Mouse (Mus musculus) C2C12 (cell line): Measurements from ENCODE around the gene Bsdc1. TPM values are rescaled to one million over a fixed set of nuclear protein-coding genes. Genes with fewer than 3 reads are reported as not detected.
"Not testable (repeated sequence)": the region's sequence is repeated elsewhere in the genome, so short reads cannot be mapped to it uniquely, and the experiment has no call there.

Experiments
- H3K27me3 ChIP-seq: one replicate; pipeline ENCODE4 v1.6.1; 2011; ENCODE audit not compliant: control insufficient read depth, insufficient read depth, insufficient read length
- H3K36me3 ChIP-seq: one replicate; pipeline ENCODE4 v1.6.1; 2011; ENCODE audit not compliant: control insufficient read depth, insufficient read depth
- H3K4me3 ChIP-seq: one replicate; pipeline ENCODE4 v1.5.1; 2011; ENCODE audit warnings: mild to moderate bottlenecking, control low read depth; ENCODE audit not compliant: poor library complexity, insufficient read depth, severe bottlenecking
- H3K79me2 ChIP-seq: one replicate; pipeline ENCODE4 v1.6.1; 2011; ENCODE audit not compliant: control insufficient read depth, insufficient read depth
- H3K79me3 ChIP-seq: one replicate; pipeline ENCODE4 v1.6.1; 2011; ENCODE audit warnings: low read depth, control low read depth
- H3ac ChIP-seq: one replicate; pipeline ENCODE3; 2011; ENCODE audit warnings: low read depth; ENCODE audit not compliant: control insufficient read depth, insufficient read length
- CEBPB ChIP-seq: IDR thresholded peaks from one replicate; pipeline ENCODE4 v1.6.1; 2011; ENCODE audit warnings: low read depth, mild to moderate bottlenecking, control low read depth, moderate library complexity
- CTCF ChIP-seq: IDR thresholded peaks from one replicate; pipeline ENCODE4 v1.5.1; 2011; ENCODE audit not compliant: control insufficient read depth, insufficient read depth, insufficient read length
- FOSL1 ChIP-seq: IDR thresholded peaks from one replicate; pipeline ENCODE4 v1.8.0; 2011; ENCODE audit warnings: mild to moderate bottlenecking, low read length; ENCODE audit not compliant: poor library complexity, insufficient read depth, severe bottlenecking
- MAX ChIP-seq: IDR thresholded peaks from one replicate; pipeline ENCODE4 v1.6.1; 2011; ENCODE audit warnings: mild to moderate bottlenecking, control low read depth
- MYOD1 ChIP-seq: IDR thresholded peaks from one replicate; pipeline ENCODE4 v1.6.1; 2011; ENCODE audit warnings: low read depth; ENCODE audit not compliant: control insufficient read depth, insufficient read length
- MYOG ChIP-seq: IDR thresholded peaks from one replicate; pipeline ENCODE4 v1.6.1; 2011; ENCODE audit not compliant: control insufficient read depth, insufficient read length; ENCODE audit errors: extremely low read depth
- USF1 ChIP-seq: IDR thresholded peaks from one replicate; pipeline ENCODE4 v1.6.1; 2011; ENCODE audit warnings: low read depth, mild to moderate bottlenecking, control low read depth, moderate library complexity
- polyA plus RNA-seq: library from polyadenylated mRNA; unstranded; fragments of >200 nt; fragmentation: generic; extraction: Trizol; gene quantifications from one replicate; pipeline ENCODE4 v1.2.1, GENCODE M21; 2012; ENCODE audit warnings: missing spikeins

The Bsdc1 gene
- polyA plus RNA-seq, 1 experiment = 11.8 TPM

GRCm38 (mm10) chr4:129525338-129525737 lies 64.0 kb downstream of the Bsdc1 start:
- Histone ChIP-seq H3K36me3 (peaks cover 56% of the 10 kb centered on the region), H3K4me3 (no peak overlapping the region), H3ac (no peak overlapping the region), H3K79me2 (no peaks in the 10 kb centered on the region), H3K79me3 (peaks cover 1% of the 10 kb centered on the region), H3K27me3 (no peaks in the 10 kb centered on the region)
- TF ChIP-seq MAX (no peak), USF1 (no peak), MYOD1 (no peak), MYOG (no peak), CTCF (no peak)

- H3K4me3 ChIP-seq = no peak overlapping the region
- H3K79me3 ChIP-seq = peaks cover under 1% of the 10 kb centered on the region
- H3K36me3 ChIP-seq = peaks cover 54% of the 10 kb centered on the region
- no peaks in the 10 kb centered on the region for H3K27me3 ChIP-seq
- H3K79me2 ChIP-seq = no peaks in the 10 kb centered on the region
- no peak for TF ChIP-seq CTCF
- no peak for TF ChIP-seq MYOD1
- TF ChIP-seq CEBPB = no peak
- no peak for TF ChIP-seq USF1
- TF ChIP-seq MAX = no peak
- TF ChIP-seq MYOG = no peak
- no peak for TF ChIP-seq FOSL1
- H3ac ChIP-seq = no peak overlapping the region
Measured at GRCm38 (mm10) chr4:129525889-129526288, 64.5 kb downstream of the Bsdc1 start.

- H3K27me3 ChIP-seq, H3K79me2 ChIP-seq, H3ac ChIP-seq, H3K79me3 ChIP-seq, H3K4me3 ChIP-seq: not testable (repeated sequence)
- H3K36me3 ChIP-seq = peaks cover 37% of the 10 kb centered on the region
Measured at GRCm38 (mm10) chr4:129528901-129529300, 67.5 kb downstream of the Bsdc1 start.

Other genes with a start within 250 kb of the Bsdc1 start
- 30.1 TPM for gene C77080, start 200.2 kb upstream of the Bsdc1 start, polyA plus RNA-seq
- 15.0 TPM for gene Sync, start 174.0 kb upstream of the Bsdc1 start, polyA plus RNA-seq
- 195 TPM for gene Rbbp4, start 126.2 kb upstream of the Bsdc1 start, polyA plus RNA-seq
- gene Zbtb8os, start 125.9 kb upstream of the Bsdc1 start, polyA plus RNA-seq = 31.2 TPM
- gene Zbtb8a, start 83.5 kb upstream of the Bsdc1 start, polyA plus RNA-seq = 4.6 TPM
- gene Zbtb8b, start 20.7 kb upstream of the Bsdc1 start, polyA plus RNA-seq = not detected
- gene Tssk3, start 29.4 kb downstream of the Bsdc1 start, polyA plus RNA-seq = not detected
- not detected for gene Fam229a, start 29.6 kb downstream of the Bsdc1 start, polyA plus RNA-seq
- gene Marcksl1, start 52.0 kb downstream of the Bsdc1 start, polyA plus RNA-seq = 148 TPM
- 96.7 TPM for gene Hdac1, start 81.1 kb downstream of the Bsdc1 start, polyA plus RNA-seq
- gene Lck, start 112.1 kb downstream of the Bsdc1 start, polyA plus RNA-seq = 1.5 TPM
- gene Fam167b, start 117.0 kb downstream of the Bsdc1 start, polyA plus RNA-seq = 0.27 TPM
- gene Eif3i, start 139.1 kb downstream of the Bsdc1 start, polyA plus RNA-seq = 416 TPM
- gene Tmem234, start 139.1 kb downstream of the Bsdc1 start, polyA plus RNA-seq = 218 TPM
- gene Dcdc2b, start 152.7 kb downstream of the Bsdc1 start, polyA plus RNA-seq = 0.40 TPM
- gene Iqcc, start 157.5 kb downstream of the Bsdc1 start, polyA plus RNA-seq = 10.8 TPM
- gene Ccdc28b, start 162.4 kb downstream of the Bsdc1 start, polyA plus RNA-seq = 7.7 TPM
- 43.0 TPM for gene Txlna, start 179.5 kb downstream of the Bsdc1 start, polyA plus RNA-seq
- 23.9 TPM for gene Kpna6, start 211.2 kb downstream of the Bsdc1 start, polyA plus RNA-seq
- gene Tmem39b, start 235.3 kb downstream of the Bsdc1 start, polyA plus RNA-seq = 17.0 TPM